Mouse (Mus musculus) retina, adult 2 months (tissue): ENCODE measurements around the gene Kank1.

ENCODE experiments used
- DNase-seq: peaks from one replicate; pipeline ENCODE4 v3.0.0-alpha.2; 2012; ENCODE audit warnings: low read depth, low spot score

The Kank1 gene

DNA sequence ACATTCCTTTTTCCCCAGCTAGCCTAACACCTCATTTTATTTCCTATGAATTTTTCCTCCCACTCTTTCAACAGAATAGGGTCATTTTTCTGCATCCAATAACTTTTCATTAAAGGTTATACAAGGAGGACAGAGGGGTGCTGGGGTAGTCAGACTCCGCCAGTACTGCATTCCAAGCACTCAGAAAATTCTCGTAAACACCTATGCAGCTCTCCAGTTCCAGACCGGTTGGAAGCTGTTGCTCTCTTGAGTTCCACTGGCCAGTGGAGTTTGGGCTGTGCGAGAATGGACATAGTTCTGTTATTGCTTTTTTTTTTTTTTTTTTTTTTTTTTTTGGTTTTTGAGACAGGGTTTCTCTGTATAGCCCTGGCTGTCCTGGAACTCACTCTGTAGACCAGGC lies 167.4 kb downstream of the Kank1 start:
- no peak for DNase-seq

DNA sequence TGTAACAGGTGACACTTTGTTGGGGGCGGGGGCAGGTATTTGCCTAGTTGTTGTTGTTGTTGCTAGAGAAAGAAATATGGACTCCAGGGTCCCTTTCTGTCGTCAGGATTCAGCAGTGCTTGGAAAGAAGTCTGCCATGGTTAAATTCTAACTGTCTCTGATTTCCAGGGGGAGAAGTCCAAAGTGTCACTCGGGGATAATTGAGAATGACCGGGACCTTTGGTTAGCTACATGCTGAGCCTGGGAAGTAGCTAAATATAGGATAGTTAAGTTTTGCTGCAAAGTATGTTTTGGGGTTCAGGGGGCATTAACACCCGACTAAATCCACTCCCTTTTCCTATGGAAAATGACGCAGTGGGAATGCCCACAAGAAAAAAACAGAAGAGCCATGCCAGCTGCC lies 169.2 kb downstream of the Kank1 start:
- no peak for DNase-seq

DNA sequence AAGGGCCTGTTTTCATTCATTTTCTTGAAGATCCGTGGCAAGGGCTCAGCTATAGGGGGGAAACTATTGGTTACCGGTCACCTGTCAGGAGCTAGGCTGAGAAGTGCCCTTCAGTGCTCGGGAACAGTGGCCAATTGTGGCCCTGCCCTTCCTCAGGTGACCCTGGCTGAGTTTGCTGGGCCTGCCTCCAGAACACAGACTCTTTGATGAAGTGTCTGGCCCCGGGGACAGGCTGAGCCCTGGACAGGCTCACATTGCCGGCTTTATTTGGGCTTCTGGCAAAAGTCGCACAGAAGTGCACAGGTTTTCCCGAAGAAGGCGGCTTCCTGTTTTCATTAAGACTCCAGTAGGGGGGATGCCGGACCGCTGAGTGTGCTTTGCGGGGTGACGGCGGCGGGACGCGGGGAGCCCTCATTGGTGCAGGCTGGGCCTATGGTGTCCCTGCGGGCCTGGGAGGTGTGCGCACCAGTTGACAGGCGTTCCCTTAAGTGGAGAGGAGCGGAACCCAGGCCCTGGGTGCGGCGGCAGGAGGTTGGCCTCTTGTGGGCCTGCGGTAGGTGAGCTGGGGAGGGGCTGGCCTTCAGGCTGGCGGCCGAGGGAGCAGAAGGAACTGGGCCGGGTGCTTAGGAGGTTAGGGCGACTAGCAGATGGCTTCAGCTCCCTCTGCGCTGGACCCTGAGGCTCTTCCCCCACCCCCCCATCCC lies 169.9 kb downstream of the Kank1 start:
- DNase-seq: no peak

DNA sequence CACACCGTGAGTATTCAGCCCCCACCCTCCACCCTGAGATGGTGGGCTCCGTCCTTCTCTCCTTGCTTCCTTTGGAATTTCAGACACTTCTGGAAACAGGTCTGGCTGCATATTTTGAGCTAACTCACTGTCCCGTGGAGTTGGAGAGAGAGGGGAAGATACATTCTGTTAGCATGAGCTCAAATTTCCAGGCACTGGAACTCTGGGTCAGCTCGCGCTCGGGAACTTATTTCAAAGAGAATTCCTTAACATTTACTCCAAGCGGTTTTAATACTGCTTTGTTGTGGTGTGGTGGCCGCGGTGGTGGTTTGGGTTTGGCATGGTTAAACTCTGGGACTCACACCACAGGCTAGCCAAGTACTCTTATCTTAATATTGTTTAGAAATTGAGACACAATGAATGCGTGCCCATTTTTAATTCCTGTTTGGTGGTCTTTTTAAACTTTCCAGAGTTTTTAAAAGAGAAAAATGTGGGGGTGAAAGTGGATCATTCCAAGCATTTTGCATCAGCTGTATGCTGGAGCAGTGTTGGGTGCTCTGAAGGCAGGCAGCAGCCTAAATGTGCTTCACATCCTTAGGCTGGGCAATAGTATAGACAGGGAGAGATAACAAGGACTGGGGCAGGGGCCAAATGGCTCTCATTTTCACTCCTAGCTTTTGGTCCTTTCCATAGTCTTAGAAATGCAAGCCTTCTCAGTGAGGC lies 170.6 kb downstream of the Kank1 start:
- DNase-seq: no peak

DNA sequence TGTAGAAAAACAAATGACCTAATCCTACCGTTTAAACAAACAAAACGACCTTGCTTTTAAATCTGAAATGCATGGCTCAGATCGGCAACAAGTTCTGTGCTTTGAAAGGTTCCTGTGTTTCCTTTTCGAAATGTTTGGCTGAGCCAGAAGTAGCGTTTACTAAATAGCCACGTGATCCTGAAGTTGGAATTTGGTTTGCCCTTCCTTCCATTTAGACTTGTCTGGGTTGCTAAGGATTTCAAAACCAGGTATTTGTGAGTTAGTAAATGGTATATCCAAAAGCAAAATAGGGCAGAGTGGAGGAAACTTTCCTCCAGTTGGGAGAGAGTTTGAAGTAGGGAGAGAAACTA lies 171.1 kb downstream of the Kank1 start:
- DNase-seq: no peak

DNA sequence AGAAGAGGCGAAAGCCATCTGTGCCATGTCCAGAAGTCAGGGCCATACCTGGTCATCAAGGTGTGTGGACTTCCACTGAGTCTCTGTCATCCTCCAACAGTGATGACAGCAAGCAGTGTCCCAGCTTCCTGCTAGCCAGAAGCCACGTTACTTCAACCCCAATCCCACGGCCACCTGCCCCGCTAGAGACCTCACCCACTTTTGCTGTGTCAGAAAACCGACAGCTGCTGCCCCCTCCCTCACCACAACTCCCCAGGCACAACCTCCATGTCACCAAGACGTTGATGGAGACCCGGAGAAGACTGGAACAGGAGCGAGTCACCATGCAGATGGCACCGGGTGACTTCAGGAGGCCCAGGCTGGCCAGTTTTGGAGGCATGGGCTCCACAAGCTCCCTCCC lies 172.5 kb downstream of the Kank1 start:
- no peak for DNase-seq

DNA sequence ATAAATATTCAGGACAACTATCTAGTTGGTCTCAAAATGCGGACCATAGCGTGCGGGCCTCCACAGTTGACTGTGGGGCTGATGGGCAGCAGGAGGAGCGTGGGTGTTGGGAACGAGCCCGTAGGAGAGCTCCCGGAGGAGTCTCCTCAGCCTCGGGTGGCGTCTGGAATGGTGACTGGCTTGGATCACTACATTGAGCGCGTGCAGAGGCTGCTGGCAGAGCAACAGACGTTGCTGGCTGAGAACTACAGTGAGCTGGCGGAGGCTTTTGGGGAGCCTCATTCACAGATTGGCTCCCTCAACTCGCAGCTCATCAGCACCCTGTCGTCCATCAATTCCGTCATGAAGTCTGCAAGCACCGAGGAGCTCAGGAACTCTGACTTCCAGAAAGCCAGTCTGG lies 174.6 kb downstream of the Kank1 start:
- no peak for DNase-seq

DNA sequence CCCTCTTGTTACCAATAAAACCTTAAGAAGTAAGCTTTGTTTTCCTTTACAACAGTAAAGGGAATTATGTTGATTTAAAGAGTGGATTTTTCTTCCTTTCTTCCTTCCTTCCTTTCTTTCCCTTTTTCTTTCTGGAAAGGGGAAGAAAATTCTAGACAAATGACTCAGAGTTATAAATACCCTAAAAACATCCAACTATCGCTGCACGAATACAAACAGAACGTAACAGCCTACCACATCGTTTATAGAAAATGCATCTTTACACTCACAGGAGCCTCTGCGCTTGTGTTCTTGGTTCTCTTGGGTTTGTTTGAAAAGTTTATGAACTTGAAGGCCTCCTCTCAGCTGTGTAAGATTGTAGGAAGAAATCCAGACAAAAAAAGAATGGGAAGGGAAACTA lies 178.7 kb downstream of the Kank1 start:
- no peak for DNase-seq

DNA sequence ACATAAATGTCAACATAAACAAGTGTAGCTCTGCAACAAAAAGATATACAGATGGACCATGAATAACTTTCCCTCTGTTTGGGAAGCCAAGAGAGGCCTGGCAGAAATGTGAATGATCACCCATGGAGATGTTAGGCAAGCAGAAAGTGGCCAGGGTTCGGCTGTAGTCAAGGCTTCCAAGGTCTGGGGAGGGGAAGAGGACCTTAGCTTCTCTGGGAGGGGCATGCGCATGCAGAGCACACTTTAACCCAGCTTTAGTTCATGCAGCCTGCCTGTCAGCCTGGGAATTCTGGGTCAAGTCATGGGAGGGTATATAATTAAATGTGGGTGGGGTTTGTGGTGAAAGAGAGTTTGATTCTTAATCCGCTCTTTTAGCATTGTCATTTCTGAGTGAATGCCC lies 180.9 kb downstream of the Kank1 start:
- DNase-seq: no peak

DNA sequence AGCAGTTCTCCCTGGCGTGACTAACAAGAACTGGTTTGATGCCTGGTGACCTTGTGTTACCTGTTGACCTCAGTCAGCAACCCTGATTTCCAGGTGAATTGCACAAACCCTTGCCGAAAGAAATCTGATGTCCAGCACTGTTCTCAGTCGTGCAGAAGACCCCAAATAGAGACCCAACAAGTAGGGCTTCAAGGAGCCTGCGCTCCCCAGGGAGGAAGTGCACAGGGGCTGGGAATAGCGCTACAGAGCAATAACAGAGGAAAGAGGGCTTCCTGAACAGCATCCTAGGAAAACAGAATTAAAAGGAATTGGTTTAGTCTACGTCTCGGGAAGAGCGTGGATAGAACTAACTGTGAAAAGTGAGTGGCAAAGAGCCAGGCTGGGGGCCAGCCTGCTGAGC lies 183.2 kb downstream of the Kank1 start:
- DNase-seq: no peak

DNA sequence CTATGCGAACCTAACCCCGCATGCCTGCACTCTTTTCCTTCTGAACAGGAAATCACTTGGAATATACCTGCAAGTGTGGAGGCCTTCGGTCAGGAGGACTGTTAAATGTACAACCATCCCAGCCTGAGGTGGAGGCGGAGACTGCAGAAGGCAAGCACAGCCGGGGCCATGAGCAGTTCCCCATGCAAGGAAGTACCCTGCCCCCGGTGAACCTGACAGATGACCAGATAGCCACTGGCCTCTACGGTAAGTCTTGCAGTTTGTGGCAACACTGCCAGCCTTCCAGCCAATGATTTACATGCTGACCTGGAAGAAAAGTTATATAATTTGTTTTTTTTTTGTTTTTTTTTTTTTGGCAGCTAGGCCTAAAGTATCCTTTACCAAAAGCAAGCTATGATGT lies 185.3 kb downstream of the Kank1 start:
- DNase-seq: no peak

DNA sequence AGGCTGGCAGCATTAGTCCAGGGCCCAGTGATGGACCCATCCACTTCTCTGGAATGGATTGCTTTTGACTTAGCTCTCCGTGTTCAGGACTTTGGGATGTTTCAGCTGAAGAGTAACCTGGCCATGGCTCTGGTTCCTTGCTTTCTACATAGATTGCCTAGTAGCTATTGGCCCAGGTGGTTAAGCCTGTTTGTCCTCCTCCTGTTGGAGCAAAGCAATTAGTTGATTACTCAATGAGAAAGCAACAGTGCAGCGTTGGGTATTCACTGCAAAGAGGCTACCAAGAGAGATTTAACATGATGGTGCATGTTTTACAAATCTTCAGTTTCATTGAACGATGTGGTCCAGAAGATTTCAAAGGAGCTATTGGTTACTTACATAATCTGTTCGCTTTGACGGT lies 186.6 kb downstream of the Kank1 start:
- no peak for DNase-seq

DNA sequence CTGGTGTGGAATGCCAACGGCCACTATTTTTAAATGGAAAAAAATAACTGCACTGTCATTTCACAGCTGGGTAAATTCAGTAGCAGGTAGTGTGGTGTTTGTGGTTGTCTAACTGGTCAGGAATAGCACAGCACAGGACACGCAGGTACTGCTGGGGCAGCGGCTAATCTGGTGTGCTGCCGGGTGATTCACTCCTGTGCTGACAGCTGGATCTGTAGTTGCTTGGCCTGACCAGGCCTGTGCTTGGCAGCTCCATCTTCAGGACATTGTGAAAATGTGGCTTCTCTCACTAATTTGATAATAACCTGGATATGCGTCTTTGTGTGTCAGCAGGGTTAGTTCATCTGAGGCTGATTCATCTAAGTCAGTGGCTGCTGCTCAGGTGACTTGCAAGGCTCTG lies 189.7 kb downstream of the Kank1 start:
- DNase-seq: no peak

DNA sequence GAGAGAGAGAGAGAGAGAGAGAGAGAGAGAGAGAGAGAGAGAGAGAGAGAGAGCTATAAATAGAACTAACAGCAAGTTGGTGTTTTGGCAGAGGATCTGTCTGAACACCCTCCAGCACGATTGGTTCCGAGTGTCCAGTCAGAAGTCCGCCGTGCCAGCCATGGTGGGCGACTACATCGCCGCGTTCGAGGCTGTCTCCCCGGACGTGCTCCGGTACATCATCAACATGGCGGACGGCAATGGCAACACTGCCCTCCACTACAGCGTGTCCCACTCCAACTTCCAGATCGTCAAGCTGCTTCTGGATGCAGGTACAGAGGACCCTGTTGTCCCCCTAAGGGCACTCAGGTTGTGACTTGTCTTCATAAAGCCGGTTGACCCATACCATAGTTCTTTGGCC lies 191.1 kb downstream of the Kank1 start:
- no peak for DNase-seq

DNA sequence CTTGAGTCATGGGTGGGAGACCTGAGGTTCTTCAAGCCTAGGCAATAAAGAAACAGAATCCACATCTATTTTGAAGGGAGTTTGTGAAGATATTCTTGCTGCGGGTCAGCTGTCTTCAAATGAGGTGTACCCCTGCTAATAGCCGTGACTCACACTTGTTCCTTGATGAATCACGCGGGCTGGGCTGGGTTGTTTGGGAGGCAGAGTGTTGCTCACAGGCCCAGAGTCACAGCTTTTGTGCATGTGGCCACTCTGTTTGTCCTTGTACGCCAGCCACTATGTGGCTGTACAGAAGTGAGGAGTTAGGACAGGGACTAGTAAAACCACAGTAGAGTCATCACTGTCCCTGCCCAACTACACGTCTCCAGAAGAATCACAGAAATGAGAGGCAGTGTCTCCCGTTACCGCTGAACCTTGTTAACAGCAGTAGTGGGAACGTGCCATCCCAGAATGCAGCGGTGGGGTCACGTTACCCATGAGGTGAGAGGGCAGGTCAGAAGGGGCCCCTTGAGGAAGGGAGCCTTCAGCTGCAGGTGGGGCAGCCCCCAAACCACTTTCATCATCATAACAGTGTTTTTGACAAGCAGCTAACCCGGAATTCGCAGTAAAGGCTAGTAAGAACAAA lies 191.7 kb downstream of the Kank1 start:
- DNase-seq: no peak

DNA sequence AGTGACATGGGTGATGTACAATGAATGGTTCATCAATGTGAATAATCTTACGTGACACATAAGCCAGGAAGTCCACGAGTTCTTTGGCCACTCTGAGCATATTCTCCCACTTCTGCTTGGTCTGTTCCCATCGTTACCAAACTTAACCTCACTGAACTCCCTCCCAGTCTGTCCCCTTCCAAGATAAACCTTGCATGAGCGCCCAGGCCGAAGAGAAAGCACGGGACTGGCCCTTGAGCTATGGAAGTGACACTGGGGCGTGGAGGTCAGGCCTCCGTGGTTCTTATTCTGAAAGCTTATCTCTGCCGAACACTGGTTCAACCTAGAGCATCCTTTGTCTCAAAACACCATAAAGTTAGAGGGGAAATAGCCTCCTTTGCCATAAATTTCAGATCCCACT lies 194.7 kb downstream of the Kank1 start:
- no peak for DNase-seq

DNA sequence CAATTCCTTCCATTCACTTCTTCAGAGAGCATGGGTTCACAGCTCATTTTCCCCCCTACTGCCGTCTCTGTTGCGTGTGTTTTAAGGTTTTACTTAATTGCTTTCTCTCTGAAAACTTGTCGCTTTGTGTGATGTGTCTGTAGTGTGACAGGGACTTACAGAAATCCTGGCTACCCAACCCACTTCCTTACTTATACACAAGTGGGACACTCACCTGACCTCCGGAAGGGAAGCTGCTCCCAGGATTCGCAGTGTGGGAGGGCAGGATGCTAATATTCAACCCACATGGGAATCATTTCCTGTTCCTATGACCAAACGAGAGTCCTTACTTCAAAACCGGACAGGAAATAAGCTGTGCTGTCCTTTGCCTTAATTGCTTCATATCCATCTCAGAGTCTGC lies 195.1 kb downstream of the Kank1 start:
- DNase-seq: no peak

DNA sequence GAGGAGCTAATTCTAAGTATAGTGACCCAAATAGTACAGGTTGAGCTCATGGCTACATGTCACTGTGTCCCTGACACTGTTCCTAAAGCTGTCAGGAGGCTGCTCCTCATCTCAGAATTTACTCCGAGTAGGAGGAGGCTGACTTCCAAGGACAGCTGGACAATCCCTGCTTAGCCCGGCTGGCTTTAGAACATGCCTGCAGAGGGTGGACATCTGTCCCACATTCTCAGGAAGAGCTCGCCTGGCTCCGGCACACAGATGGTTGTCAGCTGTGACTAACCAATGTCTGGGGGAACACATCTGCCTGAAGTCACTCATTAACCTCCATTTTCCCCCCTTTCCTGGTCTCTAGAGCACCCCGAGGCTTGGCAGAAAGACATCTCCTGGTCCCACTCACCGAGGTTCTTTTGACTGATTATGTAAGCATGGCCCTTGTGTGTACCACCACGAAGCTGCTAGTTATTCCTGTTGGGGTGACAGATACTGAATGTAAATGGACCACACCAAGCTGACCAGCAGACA lies 196.5 kb downstream of the Kank1 start:
- DNase-seq: peak; percentile 9

DNA sequence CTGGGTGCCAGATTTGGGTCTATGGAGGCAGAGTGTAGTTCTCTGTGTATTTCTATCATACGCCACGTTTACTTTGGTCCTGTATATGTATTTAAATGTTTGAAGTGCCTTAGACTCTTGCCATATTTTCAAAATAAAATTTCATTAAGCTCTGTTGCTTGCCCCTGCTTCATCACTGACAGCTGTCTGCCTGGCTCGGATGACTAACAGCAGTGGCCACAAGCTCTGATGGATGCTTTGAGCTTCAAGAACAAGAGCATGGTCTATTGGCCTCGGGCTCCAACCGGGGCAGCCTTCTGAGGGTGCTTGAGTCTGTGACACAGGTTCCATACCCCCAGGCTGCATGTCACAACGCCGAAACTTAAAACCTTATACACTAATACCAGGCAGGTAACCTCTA lies 197.6 kb downstream of the Kank1 start:
- no peak for DNase-seq

DNA sequence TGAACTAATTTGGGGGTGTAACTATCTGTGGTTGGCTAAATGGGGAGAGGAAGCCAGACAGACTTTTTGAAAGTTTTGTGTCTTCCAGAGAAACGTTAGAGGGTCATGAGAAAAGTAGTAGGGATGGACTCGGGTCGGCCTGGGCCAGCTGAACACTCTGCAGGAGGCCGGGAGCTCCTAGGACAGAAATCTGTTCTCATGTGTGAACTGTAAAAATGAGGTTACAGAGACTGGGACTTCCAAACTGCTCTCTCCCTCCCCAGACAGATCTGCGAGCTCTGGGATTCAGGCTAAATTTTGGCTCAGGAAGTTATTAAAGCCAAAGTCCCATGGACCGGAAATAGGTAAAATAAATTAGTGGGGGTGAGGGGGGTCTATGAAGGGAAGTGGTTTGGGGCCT lies 198.0 kb downstream of the Kank1 start:
- DNase-seq: no peak

DNA sequence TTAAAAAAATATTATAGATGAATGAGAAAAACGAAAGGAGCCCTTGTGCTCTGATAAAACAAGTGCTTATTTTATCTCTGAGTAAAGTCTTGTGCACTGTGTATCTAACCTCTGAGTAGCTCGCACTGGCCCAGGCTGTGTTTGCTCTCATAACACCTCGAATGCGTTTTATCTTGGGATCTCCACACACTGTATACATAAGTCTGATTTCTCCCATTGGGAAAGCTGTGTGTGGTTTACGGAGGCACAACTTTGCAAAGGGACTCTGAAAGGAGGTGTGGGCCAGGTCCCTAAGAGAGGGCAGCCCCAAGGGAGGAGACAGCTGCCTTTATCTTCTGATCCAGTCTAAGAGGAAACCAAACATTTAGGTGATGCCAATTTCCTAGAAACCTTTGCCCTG lies 198.6 kb downstream of the Kank1 start:
- no peak for DNase-seq

DNA sequence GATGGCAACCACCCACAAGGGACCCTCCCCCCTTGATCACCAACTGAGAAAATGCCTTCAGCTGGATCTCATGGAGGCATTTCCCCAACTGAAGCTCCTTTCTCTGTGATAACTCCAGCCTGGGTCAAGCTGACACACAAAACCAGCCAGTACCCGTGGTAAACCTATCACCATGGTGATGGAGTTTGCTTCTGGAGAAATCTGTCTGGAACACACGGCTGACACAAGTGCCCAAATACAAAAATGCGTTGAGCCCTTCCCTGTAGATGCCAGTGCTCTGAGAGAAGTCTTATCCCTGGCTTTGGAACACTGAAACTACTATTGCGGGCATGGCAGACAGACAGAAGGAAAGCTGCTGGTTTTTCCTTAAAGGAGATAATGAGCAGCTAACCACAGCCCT lies 199.4 kb downstream of the Kank1 start:
- DNase-seq: no peak
